Comparison of ENCODE assay signal across 15 mouse cellular contexts in the genomic region with DNA sequence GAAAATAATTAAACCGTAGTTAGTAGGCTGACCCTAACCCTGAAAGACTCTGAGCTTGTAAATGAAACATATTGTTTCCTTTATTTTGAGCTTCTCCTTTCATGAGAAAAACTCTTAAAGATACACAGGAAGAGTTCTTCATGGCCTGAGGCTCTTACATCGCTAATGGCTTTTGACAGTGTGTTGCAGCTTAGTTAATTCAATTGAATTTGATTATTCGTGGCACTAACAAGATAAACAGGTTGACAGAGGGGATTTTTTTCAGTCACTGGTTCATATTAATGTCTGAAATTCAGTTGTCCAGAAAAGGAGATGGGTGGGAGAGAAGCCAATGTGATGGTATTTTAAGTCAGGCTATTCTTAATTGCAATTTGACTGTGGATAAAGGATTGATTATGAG.
"Had no signal": no experiment of that assay in that cellular context is flagged by ENCODE, and none has a peak within 500 bp of the region (broad histone marks: within the 10 kb centered on the region; RNA-seq: fewer than 3 reads in every experiment).

No protein-coding gene starts in this region.

- H3K9ac ChIP-seq: liver, embryonic 14.5 days; lung, embryonic 14.5 days; midbrain, embryonic 12.5 days; neural tube, embryonic 12.5 days; stomach, embryonic 15.5 days had no signal

- H3K9me3 ChIP-seq: megakaryocyte, embryonic 14.5 days; midbrain, embryonic 12.5 days; neural tube, embryonic 12.5 days; stomach, embryonic 15.5 days had no signal

- DNase-seq: lung, adult 18-20 months; lung, embryonic 14.5 days; lung, postnatal 10 days; right cerebral cortex, postnatal 14 days; thymus, adult 2 months; thymus, postnatal 25 days; thymus, postnatal 4 days had no signal

- H3K27ac ChIP-seq: liver, embryonic 14.5 days; macrophage; midbrain, embryonic 12.5 days; neural tube, embryonic 12.5 days; stomach, embryonic 15.5 days; stomach, postnatal 0 days had no signal

- H3K36me3 ChIP-seq: midbrain, embryonic 12.5 days; neural tube, embryonic 12.5 days; stomach, embryonic 15.5 days had no signal

- H3K4me2 ChIP-seq: lung, embryonic 14.5 days; midbrain, embryonic 12.5 days; neural tube, embryonic 12.5 days; stomach, embryonic 15.5 days had no signal

- H3K4me1 ChIP-seq: midbrain, embryonic 12.5 days; neural tube, embryonic 12.5 days; stomach, embryonic 15.5 days had no signal

- H3K4me3 ChIP-seq: megakaryocyte, embryonic 14.5 days; midbrain, embryonic 12.5 days; neural tube, embryonic 12.5 days; stomach, embryonic 15.5 days had no signal

- ATAC-seq: midbrain, embryonic 16.5 days had no signal

- H3K27me3 ChIP-seq: neural tube, embryonic 12.5 days; stomach, embryonic 15.5 days had no signal
